Mouse (Mus musculus) embryo, embryonic 11 days (tissue): ENCODE data around the gene Ggn.
A peak's percentile ranks its signal among the peaks of the same experiment; 100 is the strongest.
"Not testable (repeated sequence)": the region's sequence is repeated elsewhere in the genome, so short reads cannot be mapped to it uniquely, and the experiment has no call there.

Source experiments
- DNase-seq: peaks from one replicate; pipeline ENCODE4 v3.0.0-alpha.2; 2015

Gene Ggn

DNA sequence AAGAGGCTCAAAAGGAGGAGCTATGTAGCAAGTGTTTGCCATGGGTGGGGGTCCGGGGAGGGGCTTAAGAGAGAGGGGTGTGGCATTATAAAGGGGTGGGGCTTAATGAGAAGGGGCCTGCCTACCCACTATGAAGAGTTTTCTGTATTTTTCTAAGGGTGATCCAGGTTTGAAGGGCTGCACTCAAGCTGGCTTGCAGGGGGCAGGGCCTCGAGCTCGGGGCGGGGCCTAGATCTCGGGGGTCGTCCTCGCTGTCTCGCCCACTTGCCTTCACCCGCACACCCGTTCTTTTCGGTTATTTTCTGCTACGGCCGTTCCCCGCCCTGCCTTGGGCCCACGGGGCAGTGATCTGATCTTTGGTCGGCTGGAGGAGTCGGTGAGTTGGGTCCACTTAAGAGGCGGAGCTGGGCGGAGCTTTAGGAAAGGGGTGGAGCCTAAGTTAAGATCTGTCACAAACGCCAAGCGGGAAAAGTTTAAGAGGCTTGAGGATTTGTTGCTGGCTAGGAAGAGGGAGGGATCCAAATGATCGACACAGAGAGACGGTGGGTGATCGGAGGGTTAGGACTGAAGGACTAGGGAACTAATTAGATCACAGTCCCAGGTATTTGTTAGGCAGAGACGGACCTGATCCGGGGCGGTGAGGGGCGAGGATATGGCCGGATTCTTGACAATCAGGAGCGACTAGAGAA, at the start of gene Ggn, which contains the start of gene Spred3:
Gene Ggn (plus strand): TSS at position 145 of the 689 bp plus-strand sequence.
Gene Spred3 (minus strand): TSS at position 346 of the 689 bp plus-strand sequence.
- peak; percentile 85 for DNase-seq

DNA sequence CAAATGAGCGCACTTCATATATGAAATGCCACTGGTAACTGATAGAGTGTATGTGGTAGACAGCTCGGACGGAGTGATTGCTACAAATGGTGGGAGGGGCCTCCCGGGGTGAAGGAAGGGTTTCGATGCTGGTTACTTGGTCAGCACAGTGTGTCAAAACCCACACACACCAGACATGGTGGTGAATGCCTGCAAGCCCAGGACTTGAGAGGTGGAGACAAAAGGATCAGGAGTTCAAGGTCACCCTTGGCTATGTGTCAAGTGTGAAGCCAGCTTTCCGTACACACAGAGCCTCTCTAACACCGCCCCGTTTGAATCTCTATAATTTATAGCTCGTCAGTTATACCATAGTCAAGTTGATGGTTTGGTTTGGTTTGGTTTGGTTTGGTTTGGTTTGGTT, 47.2 kb upstream of the Ggn start:
- DNase-seq, result no peak

GRCm38 (mm10) chr7:29123531-29124358, 46.3 kb upstream of the Ggn start:
- peak; percentile 15 for DNase-seq

GRCm38 (mm10) chr7:29124970-29125369, 45.0 kb upstream of the Ggn start, which contains the start of gene Ryr1:
Gene Ryr1 (minus strand): TSS chr7:29125179.
- DNase-seq, result peak; percentile 90

DNA sequence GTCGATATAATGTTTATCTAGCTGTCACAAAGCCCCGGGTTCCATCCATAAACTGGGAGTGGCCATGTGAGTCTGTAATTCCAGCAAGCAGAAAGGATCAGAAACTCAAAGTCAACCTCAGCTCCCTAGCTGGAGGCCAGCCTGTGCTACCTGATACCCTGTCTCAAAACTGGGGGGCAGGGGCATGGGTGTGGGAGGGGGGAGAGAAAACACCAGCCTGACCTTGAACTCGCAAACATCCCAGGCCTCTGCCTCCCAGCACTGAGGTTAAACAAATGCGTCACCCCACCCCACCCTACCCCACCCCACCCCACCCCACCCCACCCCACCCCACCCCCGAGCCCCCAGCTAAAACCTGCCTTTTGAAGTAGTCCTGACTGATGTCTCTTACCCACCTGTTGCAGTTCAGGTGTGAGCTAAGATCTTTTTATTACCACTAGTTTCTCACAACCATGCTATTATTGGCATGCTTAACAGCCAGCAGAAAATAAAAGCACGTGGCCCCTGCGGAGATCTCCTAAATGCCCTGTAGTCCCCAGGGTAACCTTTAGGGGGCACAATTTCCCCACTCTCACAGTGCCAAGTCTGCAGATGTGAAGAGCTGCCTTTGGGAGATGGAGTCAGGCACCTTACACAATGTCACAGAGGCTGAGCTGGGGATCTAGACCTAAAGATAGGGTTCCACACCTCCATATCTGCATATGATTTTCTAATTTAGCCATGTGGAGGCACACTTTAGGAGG, 43.7 kb upstream of the Ggn start:
- DNase-seq, result peak; percentile 64

- DNase-seq, result peak; percentile 42
These were observed 41.3 kb upstream of the Ggn start for GRCm38 (mm10) chr7:29128725-29129124.

DNA sequence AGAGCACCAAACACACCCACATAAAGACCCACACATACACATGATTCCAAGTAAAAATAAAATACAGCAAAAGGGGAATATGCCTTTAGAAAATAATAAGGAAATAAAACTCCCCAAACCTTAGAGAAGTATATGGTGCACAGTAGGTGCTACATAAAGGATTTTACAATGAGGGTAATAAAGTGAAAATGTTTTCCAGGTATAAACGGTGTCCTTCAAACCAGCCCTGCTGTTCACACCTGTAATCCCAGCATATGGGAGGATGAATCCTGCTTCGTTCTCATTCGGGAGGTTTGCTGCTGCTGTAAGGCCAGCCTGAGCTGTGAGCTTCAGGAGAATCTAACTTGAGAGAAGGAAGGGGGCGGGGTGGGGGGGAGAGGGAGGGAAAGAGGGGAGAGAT, 35.8 kb upstream of the Ggn start:
- peak; percentile 33 for DNase-seq

- peak; percentile 67 for DNase-seq
These were observed 35.2 kb upstream of the Ggn start, which contains the start of gene Rasgrp4 for GRCm38 (mm10) chr7:29134693-29135386. Gene Rasgrp4 (plus strand): TSS chr7:29134851.

GRCm38 (mm10) chr7:29137429-29137828, 32.6 kb upstream of the Ggn start:
- DNase-seq, result no peak

GRCm38 (mm10) chr7:29139237-29139636, 30.8 kb upstream of the Ggn start:
- not testable (repeated sequence) for DNase-seq

DNA sequence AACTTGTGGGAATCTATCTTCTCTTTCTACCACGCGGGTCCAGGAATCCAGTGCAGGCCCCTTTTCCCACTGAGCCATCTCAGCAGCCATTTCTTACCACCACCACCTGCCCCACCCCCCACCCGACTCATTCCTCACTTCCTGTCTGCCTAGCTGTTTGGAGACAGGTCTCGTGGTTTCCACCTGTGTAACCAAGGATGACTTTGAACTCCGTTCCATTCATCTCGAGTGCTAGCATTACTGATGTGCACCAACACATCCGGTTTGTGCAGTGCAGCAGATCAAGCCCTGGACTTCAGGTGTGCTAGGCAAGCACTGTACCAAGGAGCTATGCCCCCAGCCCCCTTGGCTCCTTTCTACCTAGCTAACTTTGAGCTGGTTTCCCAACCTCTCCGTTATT, 28.6 kb upstream of the Ggn start:
- no peak for DNase-seq

DNA sequence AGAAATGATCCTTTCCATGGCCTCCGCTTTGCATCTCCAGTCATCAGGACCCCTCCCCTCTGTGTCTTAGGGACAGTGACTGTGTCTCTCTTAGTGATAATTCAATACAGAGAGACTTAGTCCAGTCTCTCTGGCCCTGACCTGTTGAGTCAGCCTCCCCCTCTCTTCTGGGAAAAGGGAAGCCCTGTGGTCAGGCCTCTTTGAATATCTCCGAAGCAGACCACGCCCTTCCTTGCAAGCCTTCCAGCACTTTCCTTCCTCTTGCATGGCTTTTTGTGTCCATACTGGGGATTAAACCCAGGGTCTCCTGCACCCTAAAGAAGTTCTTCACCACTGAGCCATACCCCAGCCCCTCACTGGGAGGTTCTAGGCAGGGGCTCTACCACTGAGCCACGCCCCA, 26.0 kb upstream of the Ggn start:
- DNase-seq, result no peak

DNA sequence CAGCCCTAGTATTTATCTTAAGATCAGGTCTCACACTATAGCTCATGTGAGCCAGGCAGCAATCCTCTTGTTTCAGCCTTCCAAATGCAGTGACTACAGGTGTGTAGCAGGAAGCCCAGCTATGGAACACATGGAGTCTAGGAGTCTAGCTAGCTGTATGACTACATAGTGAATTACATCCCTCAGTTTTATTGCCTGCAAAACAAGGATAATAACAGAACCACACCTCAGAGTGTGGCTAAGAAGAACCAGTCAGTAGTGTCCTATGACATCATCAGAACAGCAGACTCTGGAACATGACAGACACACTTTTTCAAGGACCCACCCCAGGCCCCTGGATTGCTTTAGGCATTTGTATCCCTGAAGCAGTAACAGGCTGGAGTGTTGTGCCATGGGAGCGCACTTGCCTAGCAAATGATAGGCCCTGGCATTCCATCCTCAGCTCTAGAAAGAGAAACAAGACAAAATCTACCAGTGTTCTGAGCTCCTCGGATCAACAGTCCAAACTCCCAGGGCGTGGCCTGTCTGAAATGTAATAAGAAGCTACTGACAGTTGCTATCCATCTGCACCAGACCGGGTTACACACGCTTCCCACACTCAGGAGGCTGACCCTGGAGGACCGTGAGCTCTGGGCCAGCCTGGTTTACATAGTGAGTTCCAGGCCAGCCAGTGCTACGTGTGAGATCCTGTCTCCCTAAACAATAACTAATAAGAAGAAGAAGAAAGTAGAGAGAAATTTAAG, 23.2 kb upstream of the Ggn start:
- no peak for DNase-seq

DNA sequence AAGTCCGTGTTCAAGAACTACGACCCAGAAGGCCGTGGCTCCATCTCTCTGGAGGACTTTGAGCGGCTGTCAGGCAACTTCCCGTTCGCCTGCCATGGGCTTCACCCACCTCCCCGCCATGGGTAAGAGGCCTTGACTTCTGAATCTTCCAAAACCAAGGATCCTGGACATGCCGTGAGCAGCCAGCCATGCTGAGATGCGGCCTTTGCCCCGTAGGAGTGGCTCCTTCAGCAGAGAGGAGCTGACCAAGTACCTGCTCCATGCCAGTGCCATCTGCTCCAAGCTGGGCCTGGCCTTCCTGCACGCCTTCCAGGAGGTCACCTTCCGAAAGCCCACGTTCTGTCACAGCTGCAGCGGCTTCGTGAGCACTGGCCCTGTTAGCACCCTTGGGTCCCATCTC, 21.2 kb upstream of the Ggn start:
- no peak for DNase-seq

- DNase-seq, result no peak
These were observed 18.5 kb upstream of the Ggn start for GRCm38 (mm10) chr7:29151486-29151885.

GRCm38 (mm10) chr7:29154018-29154720, 15.8 kb upstream of the Ggn start:
- DNase-seq, result no peak

DNA sequence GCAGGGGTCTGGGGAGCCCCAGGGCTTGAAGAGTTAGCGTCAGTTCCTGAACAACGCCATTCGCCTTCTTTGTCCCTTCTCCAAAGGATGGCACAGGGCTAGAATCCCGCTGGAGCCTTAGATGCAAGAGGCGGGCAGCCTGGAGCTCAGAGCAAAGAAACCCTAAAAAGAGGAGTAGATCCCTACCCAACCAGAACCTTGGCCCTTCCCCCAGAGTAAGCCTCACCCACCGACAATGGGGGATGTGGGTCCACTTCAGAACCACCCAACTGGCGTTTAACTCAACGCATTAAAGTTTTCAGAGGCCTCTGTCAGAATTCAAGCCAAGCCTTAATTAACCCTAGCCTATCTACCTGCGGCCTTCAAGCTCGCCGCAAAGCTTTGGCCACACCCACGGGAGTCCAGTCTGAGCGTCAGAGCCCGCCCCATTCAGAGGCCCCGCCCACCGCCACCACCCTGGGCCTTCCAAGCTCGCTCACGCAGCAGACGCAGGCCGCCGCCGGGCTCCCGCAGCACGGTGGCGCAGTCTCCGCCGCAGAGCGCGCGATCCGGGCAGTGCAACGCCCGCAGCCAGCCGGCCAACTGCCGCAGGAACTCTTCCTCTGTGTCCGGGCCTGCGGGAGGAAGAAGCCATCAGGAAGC, 14.7 kb upstream of the Ggn start:
- peak; percentile 92 for DNase-seq

DNA sequence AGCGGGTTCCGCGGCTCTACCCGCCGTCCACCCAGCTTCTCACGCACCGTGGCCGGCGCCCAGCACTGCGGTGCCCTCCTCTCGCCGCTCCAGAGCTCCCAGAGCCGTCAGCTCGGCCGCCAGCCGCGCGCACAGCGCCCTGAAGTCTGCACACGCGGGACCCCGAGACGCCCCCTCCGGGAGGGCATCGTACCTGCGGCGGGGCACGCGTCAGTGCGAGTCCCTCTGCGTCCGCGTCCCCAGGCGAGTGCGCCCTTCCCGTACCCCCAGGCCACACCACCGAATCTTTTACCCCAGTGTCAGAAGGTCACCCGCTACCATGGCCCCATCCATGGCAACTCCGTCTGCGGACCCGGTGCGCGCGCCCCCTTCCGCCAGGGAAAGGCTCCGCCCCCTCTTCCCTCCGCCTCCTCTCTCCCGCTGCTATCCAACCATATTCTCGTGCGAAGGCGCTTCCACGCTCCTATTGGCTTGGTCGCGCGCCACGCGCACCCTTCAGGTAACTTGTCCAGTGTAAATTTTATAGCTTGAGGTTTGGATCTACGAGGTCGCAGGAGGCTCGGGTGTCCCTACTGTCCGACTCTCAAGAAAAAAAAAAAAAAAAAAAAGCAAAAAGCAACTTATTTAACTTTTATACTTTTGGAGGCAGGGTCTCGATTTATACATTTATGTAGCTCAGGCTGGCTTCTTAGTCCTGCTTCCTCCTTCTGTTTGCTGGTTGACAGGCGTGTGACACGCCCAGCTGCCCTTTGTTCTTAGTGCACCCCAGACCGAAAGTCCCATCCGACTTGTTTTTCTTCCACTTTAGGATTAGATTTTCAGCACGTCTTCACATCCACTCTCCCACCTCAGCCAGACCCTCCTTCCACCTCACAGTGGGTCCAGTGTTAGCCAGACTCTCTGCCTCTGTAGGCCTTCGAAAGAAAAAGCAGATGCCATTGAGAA, 13.9 kb upstream of the Ggn start, which contains the start of gene Fam98c:
Gene Fam98c (minus strand): TSS at position 397 of the 945 bp plus-strand sequence.
- DNase-seq, result peak; percentile 92

DNA sequence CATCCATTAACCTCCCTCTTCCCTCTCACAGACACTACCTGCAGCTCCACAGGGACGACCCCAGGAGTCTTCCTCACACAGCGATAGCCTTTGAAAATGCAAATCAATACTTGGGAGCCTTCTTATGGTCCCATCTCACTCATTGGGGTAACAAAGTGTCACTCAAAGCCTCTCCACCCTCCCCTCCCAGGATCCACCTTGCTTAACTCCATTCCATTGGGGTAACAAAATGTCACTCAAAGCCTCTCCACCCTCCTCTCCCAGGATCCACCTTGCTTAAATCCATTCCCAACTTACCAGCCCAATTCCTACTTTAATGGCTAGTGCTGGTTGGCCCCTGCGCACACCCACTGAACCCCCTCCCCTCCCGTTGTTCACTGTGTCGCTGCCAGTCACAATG, 11.7 kb upstream of the Ggn start:
- DNase-seq, result no peak
